Mouse (Mus musculus) midbrain, postnatal 0 days (tissue): ENCODE data around the gene Nrxn2. TPM values are rescaled to one million over a fixed set of nuclear protein-coding genes. Genes with fewer than 3 reads are reported as not detected.

Experiments
- ATAC-seq: fragments of 200-750 bp; cut with Nextera tagmentation; 2 replicates; pipeline ENCODE4 v1.8.0; 2017; ENCODE audit warnings: moderate number of reproducible peaks, mild to moderate bottlenecking, moderate TSS enrichment, moderate library complexity; ENCODE audit not compliant: low FRiP score
- DNase-seq: peaks from one replicate; pipeline ENCODE4 v3.0.0-alpha.2; 2015; ENCODE audit warnings: low spot score
- H3K27ac ChIP-seq: fragments of 300-500 bp; sonication (generic); 2 replicates; pipeline ENCODE4 v1.5.1; 2014; ENCODE audit warnings: low read depth, mild to moderate bottlenecking, low read length, mixed read lengths
- H3K27me3 ChIP-seq: fragments of 300-500 bp; sonication (generic); 2 replicates; pipeline ENCODE4 v1.6.1; 2014; ENCODE audit warnings: low read length, control low read depth, mixed read lengths; ENCODE audit not compliant: insufficient read depth
- H3K36me3 ChIP-seq: fragments of 300-500 bp; sonication (generic); 2 replicates; pipeline ENCODE4 v1.6.1; 2014; ENCODE audit warnings: low read length, control low read depth, mixed read lengths; ENCODE audit not compliant: insufficient read depth
- H3K4me1 ChIP-seq: fragments of 300-500 bp; sonication (generic); 2 replicates; pipeline ENCODE4 v1.6.1; 2014; ENCODE audit warnings: mild to moderate bottlenecking, control low read depth, antibody characterized with exemption, low read length, mixed read lengths; ENCODE audit not compliant: insufficient read depth
- H3K4me2 ChIP-seq: fragments of 300-500 bp; sonication (generic); 2 replicates; pipeline ENCODE4 v1.6.1; 2014; ENCODE audit warnings: low read depth, mild to moderate bottlenecking, low read length, mixed read lengths; ENCODE audit not compliant: poor library complexity, severe bottlenecking
- H3K4me3 ChIP-seq: fragments of 300-500 bp; sonication (generic); 2 replicates; pipeline ENCODE4 v1.5.1; 2014; ENCODE audit warnings: low read depth, mild to moderate bottlenecking, low read length, moderate library complexity
- H3K9ac ChIP-seq: fragments of 300-500 bp; sonication (generic); replicated peaks from 2 replicates; pipeline ENCODE4 v1.6.1; 2014; ENCODE audit warnings: mild to moderate bottlenecking, low read length, moderate library complexity, mixed read lengths; ENCODE audit not compliant: poor library complexity, severe bottlenecking
- H3K9me3 ChIP-seq: fragments of 300-500 bp; sonication (generic); 2 replicates; pipeline ENCODE4 v1.6.1; 2016; ENCODE audit warnings: low read length, control low read depth
- CTCF ChIP-seq: IDR thresholded peaks from 2 replicates; pipeline ENCODE4 v1.5.1; 2016; ENCODE audit warnings: antibody characterized with exemption, mild to moderate bottlenecking
- WGBS: fragments of 180-500 bp; shearing (Covaris S2); extraction: QIAGEN DNeasy Blood & Tissue Kit; methylation state at CpG from one replicate; pipeline ENCODE4 v1.1.7; 2014; 5-methylcytosine and 5-hydroxymethylcytosine counted together
- polyA plus RNA-seq: library from polyadenylated mRNA; unstranded; fragments of >200 nt; fragmentation: Nextera tagmentation; extraction: Ambion mirVana; gene quantifications from 2 replicates; pipeline ENCODE4 v1.2.1, GENCODE M21; 2015
- total RNA-seq: library from RNA; depleted of rRNA; stranded (reverse); fragments of >200 nt; gene quantifications from 2 replicates; pipeline ENCODE4 v1.2.3, GENCODE M21; 2014

Gene Nrxn2
- total and polyA plus RNA-seq, 2 experiments from 2014 or later: 75.7 to 382 TPM

DNA sequence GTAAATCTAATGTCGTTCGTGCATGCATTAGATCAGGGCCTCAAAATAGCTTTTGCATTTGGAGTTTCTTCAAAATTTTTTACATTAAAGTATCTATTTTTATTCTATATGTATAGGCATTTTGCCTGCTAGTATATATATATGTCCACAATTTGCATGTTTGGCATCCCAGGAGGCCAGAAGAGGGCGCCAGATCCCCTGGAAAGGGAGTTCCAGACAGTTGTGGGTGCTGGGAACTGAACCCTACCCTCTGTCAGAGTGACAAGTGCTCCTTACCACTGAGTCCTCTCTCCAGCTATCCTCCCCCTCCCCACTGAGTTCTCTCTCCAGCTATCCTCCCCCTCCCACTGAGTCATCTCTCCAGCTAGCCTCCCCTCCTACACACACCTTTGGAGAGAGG, 48.4 kb downstream of the Nrxn2 start:
- H3K9ac ChIP-seq: no peak overlapping the region
- WGBS: 89% methylated on average over 3 of the region's 3 CpGs

DNA sequence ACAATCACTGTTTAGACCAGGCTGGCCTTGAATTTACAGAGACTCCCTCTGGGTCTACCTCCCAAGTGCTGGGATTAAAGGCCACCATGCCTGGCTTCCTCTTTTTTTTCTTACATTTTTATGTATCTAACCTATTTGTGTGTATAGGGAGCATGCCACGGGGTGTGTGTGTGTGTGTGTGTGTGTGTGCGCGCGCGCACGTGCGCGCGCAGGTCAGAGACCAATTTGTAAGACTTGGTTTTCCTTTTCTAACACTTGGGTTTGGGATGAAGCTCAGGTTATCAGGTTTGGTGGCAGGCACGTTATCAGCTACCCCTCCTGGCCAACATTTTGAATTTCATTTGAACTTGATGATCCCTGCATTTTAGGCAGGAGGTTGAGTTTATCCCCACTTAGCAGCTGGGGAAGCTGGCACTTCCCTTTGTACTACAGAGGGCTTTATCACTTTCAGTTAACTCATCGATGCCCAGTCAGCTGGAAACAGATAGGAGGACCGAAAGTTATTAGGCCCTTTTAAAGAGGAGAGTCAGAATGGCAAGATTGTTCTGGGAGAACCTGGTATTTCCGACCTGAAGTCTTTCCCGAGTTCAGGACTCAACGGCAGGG, 48.9 kb downstream of the Nrxn2 start:
- ATAC-seq (no peak), DNase-seq (no peak)
- no peaks in the 10 kb centered on the region for H3K27me3 ChIP-seq
- no peak overlapping the region for H3K9ac ChIP-seq
- H3K4me2 ChIP-seq: no peak overlapping the region
- H3K27ac ChIP-seq: no peak overlapping the region
- peaks cover 5% of the 10 kb centered on the region; the same call in 1 of the 2 replicates for H3K4me1 ChIP-seq
- H3K36me3 ChIP-seq: peaks cover 18% of the 10 kb centered on the region; the same call in 1 of the 2 replicates
- TF ChIP-seq CTCF: no peak
- H3K9me3 ChIP-seq: no peaks in the 10 kb centered on the region
- WGBS: 88% methylated on average over 15 of the region's 15 CpGs
- H3K4me3 ChIP-seq: no peak overlapping the region

More for the DNA sequence above, 48.4 kb downstream of the Nrxn2 start:
- Histone ChIP-seq H3K4me2 (no peak overlapping the region), H3K4me1 (peaks cover 5% of the 10 kb centered on the region; the same call in 1 of the 2 replicates), H3K27ac (no peak overlapping the region), H3K9me3 (no peaks in the 10 kb centered on the region), H3K36me3 (peaks cover 13% of the 10 kb centered on the region; the same call in 1 of the 2 replicates), H3K27me3 (no peaks in the 10 kb centered on the region), H3K4me3 (no peak overlapping the region)
- DNase-seq (no peak), ATAC-seq (no peak)
- peak; percentile 37; the same call in 1 of the 2 replicates for TF ChIP-seq CTCF

- H3K36me3 ChIP-seq: peaks cover 44% of the 10 kb centered on the region
- no peaks in the 10 kb centered on the region for H3K4me1 ChIP-seq
- DNase-seq: no peak
- H3K27me3 ChIP-seq: no peaks in the 10 kb centered on the region
- TF ChIP-seq CTCF: no peak
- H3K27ac ChIP-seq: no peak overlapping the region
- no peaks in the 10 kb centered on the region for H3K9me3 ChIP-seq
- no peak overlapping the region for H3K9ac ChIP-seq
- 81% methylated on average over 4 of the region's 5 CpGs for WGBS
- no peak for ATAC-seq
- no peak overlapping the region for H3K4me2 ChIP-seq
- no peak overlapping the region for H3K4me3 ChIP-seq
Measured at GRCm38 (mm10) chr19:6471630-6472029, 53.1 kb downstream of the Nrxn2 start.

DNA sequence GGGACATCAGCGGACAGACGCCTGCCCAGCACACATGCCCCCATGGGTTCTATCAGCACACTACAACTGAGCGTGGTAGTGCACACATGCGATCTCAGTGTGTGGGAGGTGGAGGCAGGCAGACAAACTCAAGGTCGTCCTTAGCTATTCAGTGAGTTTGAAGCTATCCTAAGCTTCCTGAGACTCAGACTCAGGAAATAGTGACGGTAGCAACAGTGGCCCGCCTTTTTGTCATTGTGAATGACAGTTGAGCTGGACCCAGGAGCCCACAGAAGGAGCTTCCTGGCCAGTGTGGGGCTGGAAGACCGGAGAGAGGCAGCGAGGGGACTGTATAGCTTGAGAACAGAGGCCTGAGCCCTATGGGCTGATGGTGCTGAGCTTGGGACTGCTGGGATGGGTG, 54.3 kb downstream of the Nrxn2 start:
- no peaks in the 10 kb centered on the region for H3K27me3 ChIP-seq
- no peak for ATAC-seq
- WGBS: 88% methylated on average over 9 of the region's 9 CpGs

GRCm38 (mm10) chr19:6474706-6475105, 56.2 kb downstream of the Nrxn2 start:
- H3K9ac ChIP-seq: no peak overlapping the region
- 32% methylated on average over 15 of the region's 15 CpGs for WGBS
- H3K4me1 ChIP-seq: no peaks in the 10 kb centered on the region
- no peak overlapping the region for H3K27ac ChIP-seq
- no peaks in the 10 kb centered on the region for H3K9me3 ChIP-seq
- ATAC-seq (0 out of 2 replicates have a peak, but pooled peaks have one; percentile 25), DNase-seq (peak; percentile 32)
- H3K36me3 ChIP-seq: peaks cover 47% of the 10 kb centered on the region
- no peaks in the 10 kb centered on the region for H3K27me3 ChIP-seq
- H3K4me3 ChIP-seq: no peak overlapping the region
- no peak for TF ChIP-seq CTCF
- no peak overlapping the region for H3K4me2 ChIP-seq

More for the DNA sequence above, 54.3 kb downstream of the Nrxn2 start:
- TF ChIP-seq CTCF: no peak
- no peak overlapping the region for H3K4me3 ChIP-seq
- no peaks in the 10 kb centered on the region for H3K9me3 ChIP-seq
- H3K4me1 ChIP-seq: no peaks in the 10 kb centered on the region
- H3K4me2 ChIP-seq: no peak overlapping the region
- H3K9ac ChIP-seq: no peak overlapping the region
- H3K36me3 ChIP-seq: peaks cover 49% of the 10 kb centered on the region
- H3K27ac ChIP-seq: no peak overlapping the region
- no peak for DNase-seq

GRCm38 (mm10) chr19:6475129-6475528, 56.6 kb downstream of the Nrxn2 start:
- Histone ChIP-seq H3K27ac (no peak overlapping the region), H3K9me3 (no peaks in the 10 kb centered on the region), H3K36me3 (peaks cover 47% of the 10 kb centered on the region), H3K4me3 (no peak overlapping the region), H3K4me2 (no peak overlapping the region), H3K9ac (no peak overlapping the region), H3K4me1 (no peaks in the 10 kb centered on the region), H3K27me3 (no peaks in the 10 kb centered on the region)
- no peak for TF ChIP-seq CTCF
- no peak for ATAC-seq
- 29% methylated on average over 5 of the region's 5 CpGs for WGBS
- peak; percentile 34 for DNase-seq
